Mouse (Mus musculus) left cerebral cortex, adult 18-20 months (tissue): ENCODE results near the gene Mllt1. TPM values are rescaled to one million over a fixed set of nuclear protein-coding genes. Genes with fewer than 3 reads are reported as not detected.

Experiments used
- DNase-seq, 2 experiments: peaks; one replicate each; pipeline ENCODE4 v3.0.0; 2021 to 2022; ENCODE audit warnings: low spot score in 2 of 2, mixed read lengths in 1 of 2
- long read RNA-seq, 2 experiments: library from polyadenylated mRNA; stranded (forward); transcript quantifications; one replicate each; pipeline ENCODE4 v2.0.0; 2021
- total RNA-seq, 2 experiments: library from RNA; stranded (reverse); gene quantifications; 2 replicates each; pipeline ENCODE4 v1.2.3; 2021

The Mllt1 gene
- total RNA-seq: 10 to 100 TPM; 86.7 to 95.8 TPM
- long read RNA-seq, experiment 1, transcript Mllt1-201 (12 exons, 3,636 nt): major isoform, 5 of 105 reads
- long read RNA-seq, experiment 1, partial matches to known transcripts: 17 of 105 reads
- long read RNA-seq, experiment 1, other reads (novel, unspliced or antisense): 83 of 105 reads
- long read RNA-seq, experiment 2, partial matches to known transcripts: 6 of 56 reads
- long read RNA-seq, experiment 2, other reads (novel, unspliced or antisense): 48 of 56 reads

DNA sequence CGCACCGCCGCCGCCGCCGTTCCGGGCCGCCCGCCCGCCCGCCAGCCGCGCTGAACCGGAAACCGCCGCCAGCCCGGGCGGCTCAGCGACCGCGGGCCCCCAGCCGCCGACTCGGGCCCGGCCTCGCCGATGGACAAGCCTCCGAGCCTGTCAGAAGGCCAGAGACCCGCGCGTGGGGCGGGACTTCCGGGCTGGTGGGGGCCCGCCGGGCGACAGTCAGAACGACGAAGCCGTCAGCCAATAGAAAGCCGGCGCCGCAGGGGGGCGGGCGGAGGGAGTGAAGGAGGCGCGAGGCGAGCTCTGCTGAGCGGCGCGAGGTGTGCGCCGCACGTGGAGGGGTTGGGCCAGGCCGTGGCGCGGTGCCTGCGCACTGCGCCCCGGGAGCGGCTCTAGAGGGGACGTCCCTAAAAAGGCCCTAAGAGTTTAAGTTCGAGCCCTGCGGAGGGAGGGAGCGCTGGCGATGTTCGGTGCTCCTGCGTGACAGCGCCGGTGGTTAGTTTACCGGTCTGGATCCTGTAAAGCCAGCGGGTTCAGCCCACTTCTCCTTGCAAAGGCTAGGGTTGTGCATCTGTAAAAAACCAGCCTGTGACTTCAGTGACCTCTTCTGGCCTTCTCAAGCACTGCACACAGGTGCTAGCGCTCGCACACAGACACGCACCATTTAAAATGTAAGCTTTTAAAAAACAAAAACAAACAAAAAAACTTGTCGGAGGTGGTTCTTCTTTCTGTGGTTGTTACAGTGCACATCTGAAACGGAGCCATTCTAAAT lies at the start of gene Mllt1:
Mllt1 (minus strand) TSS at position 53 of the 769 bp plus-strand sequence.
- peak; percentile 99 for DNase-seq

DNA sequence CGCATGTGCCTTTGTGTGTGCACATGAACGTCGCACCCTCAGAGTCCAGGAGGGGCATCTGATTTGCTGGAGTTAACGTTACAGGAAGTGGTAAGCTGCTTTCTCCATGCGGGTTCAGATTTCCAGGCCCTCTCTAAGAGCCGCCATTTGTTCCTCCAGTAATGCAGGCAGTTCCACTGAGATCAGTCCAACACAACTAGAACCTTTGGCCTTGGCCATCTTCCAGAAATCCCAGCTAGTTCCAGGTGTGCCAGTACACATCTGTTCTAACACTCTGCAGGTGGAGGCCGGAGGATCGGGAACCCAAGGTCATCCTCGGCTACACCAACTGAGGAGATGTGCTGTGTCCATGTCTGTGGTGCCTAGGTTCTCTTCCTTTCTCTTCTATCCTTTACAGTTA lies 49.7 kb upstream of the Mllt1 start:
- DNase-seq: no peak

DNA sequence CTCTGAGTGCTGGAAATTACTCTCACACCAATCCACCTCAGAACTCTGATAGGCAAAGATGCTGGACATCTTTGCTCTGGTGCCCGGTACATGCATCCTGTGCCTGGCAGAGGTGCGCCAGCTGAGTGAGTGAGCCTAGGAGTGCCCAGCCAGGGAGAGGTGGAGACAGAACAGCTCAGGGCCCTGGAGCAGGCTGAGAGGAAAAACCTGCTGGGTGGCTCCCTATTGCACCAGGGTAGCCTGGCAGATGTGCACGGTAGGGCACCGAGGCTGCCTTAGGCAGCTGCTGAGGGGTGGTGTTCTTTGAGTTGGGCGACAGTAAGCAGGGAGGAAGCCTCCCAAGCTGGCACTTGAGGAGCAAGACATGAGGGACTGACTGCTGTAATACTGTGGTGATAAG lies 46.8 kb upstream of the Mllt1 start, which contains the start of gene Acer1:
Acer1 (minus strand) TSS at position 114 of the 400 bp plus-strand sequence.
- no peak for DNase-seq

DNA sequence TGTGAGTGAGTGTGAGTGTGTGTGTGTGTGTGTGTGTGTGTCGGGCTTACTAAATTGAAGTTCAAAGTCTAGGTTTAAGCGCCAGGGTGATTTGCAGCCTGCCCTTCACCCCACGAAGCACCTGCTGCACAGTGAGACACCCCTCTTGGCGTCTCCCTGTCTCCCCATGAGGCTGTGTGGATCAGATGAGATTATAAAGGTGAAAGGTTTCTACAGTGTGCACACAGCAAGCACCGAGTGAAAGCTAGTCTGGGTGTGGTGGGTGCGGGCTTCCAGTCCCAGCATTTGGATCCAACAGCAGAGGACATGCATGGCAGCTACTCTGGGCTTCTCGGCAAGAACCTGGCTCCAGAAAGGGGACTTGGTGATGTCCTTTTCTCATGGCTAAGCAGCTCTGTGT lies 45.8 kb upstream of the Mllt1 start:
- no peak for DNase-seq

DNA sequence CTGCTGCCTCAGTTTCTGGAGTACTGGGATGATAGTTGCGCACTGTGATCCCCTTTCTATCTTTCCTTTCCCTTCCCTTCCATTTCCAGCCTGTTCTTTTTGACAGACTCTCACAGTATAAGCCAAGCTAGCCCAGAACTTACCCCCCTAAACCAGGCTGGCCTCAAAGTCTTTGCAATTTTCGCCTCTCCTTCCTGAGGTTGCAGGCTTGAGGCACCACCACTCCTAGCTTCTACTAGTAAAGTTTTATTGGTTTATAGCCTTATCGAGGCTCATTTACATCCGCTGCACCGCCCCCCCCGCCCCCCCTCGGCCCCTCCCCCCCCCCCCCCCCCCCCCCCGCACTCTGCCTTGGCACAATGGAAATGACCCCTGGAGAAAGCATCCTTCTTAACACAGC lies 44.3 kb upstream of the Mllt1 start:
- no peak for DNase-seq

DNA sequence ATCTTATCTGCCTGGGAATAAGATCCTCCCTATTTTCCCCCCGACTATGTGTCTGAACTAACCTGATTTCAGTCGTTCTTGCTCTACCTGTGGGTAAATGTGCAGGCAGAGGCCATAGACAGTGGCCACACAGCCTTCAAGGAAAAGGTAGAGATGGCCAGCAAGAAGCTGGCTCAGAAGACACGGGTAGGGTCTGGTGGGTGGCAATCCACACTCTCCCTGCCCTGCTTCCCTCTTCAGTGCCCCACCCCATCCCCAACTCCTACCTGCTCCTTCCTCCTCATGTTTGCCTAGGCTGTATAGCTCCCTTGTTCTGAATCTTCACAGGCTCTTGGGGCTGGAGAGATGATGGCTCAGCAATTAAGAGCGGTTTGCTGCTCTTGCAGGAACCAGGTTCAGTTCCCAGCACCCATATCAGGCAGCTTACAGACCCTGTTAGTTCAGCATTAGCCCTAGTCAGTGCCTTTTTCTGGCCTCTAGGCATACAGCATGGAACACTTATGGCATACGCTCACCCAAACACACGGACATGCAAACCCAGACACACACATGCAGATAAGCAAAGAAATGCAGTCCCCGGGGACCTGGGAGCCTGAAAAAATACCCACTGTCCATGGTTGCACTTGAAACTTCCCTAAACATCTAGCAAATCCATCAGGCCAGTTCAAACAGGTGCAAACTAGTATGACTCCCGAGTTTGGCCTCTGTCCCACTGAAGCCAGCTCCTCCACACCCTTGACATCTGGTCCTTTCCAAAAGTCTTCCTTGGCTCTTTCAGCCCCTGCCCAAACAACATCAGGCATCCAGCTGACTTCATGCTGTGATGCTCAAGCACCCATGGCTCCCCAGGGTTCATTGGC lies 41.5 kb upstream of the Mllt1 start:
- no peak for DNase-seq

DNA sequence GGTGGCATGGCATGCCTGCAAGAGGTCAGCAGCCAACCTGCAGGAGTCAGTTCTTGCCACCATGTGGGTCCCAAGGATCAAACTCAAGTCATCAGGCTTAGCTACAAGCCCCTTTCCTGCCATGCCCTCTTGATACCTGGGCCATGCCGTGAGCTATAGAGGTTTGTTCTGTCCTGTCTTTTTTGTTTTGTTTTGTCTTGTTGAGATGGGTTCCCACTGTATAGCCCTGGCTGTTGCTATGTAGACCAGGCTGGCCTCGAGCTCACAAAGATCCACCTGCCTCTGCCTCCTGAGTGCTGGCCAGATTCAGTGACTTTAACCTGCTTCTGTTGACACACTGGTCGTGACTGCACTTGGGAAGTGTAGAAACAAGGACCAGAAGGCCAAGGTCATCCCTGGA lies 40.2 kb upstream of the Mllt1 start:
- DNase-seq: no peak

DNA sequence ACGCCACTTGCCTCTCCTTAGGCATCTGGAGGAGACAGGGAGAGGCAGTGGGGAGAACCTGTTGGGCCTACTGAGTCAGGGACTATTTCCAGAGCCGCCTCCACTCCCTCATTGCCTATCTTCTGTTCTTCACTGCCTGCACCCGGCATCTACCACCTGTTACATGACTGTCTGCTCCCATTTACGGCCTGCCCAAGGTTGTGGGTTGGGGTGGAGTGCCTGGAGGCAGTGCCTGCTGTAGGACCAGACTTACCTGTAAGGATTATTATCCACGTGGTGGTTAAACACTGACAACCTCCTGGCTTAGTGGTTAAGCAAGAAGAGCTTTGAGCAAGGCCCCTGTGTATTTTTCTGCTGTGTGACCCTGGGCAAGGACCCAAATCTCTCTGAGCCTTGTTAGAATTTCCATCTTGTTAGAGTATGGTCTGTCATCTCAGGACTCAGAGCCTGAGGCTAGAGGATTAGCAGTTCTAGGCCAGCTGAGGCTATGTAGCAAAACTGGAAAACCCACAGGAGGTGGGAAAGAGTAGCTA lies 39.6 kb upstream of the Mllt1 start:
- no peak for DNase-seq

DNA sequence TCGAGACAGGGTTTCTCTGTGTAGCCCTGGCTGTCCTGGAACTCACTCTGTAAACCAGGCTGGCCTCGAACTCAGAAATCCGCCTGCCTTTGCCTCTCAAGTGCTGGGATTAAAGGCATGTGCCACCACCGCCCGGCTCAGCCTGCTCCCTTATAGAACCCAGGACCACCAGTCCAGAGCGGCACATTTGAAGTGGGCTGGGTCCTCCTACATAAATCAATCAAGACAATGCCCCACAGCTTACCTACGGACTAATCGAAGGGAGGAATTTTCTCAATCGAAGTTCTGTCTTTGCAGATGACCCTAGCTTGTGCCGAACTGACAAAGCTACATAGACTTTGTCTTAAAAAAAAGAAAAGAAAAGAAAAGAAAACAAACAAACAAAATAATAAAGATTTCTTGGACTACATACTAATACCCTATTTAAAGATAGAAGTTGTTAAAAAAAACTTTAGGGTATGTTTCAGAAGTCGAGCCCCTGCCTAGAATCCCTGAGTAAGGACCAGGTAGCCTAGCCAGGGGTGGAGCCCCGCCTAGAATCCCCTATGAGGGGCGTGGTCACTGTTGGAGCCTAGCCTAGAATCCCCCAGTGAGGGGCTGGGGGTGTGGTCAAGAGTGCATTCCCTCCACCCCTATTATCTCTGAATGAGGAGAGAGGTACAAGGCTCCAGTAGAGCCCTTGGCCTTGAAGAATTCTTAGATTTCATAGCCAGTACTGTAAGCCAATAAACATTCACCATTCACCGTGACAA lies 38.9 kb upstream of the Mllt1 start:
- no peak for DNase-seq

DNA sequence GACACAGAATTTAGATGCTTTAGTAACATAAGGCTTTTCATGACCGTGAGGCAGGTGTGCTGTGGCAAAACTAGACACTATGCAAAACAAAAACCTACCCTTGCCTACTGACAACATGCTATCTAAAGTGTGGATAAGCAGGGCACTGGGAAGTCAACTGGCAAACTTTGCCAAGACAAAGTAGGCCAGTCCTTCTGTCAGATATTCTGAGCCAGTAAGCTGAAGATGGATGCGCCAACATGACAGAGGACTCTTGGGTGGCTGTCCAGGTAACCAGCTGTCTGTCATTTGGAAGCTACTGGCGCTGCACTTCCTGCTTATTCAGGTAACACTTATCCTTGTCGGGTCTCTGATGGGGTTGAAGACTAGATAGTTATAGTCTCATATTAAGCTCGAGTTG lies 34.9 kb upstream of the Mllt1 start:
- DNase-seq: no peak

DNA sequence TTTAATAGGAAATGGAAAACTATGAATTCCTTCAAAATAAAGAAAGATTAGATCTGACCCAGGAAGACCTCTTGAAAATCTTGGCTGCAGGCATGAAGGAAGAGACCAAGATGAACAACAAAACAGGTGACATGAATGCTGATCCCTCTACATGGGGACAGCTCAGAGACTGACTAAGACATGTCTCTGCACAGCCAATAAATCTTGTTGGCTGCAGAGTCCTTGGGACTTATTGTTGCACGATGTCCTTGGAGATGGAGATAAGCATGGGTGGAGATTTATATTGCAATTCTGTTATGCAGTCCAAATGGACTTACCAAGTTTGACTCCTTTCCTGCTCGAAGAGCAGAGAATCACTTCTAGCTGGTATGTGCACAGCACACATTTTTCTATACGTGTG lies 34.1 kb upstream of the Mllt1 start:
- DNase-seq: no peak

DNA sequence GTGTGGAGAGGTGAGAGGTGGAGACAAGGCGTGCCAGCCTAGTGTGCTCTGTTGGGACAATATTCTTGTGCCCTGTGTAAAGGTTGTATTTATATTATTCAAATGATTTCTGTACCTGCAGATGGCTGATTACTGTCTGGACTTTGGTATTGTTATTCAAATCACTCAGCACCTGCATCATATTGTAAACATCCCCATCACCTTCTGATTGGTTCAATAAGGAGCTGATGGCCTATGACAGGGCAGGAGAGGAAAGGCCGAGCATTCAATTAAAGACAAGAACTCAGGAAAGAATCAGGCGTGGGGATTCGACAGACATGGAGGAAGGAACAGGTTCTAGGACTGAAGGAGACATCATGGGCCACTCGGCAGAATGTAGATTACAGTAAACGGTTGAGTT lies 28.4 kb upstream of the Mllt1 start:
- no peak for DNase-seq

DNA sequence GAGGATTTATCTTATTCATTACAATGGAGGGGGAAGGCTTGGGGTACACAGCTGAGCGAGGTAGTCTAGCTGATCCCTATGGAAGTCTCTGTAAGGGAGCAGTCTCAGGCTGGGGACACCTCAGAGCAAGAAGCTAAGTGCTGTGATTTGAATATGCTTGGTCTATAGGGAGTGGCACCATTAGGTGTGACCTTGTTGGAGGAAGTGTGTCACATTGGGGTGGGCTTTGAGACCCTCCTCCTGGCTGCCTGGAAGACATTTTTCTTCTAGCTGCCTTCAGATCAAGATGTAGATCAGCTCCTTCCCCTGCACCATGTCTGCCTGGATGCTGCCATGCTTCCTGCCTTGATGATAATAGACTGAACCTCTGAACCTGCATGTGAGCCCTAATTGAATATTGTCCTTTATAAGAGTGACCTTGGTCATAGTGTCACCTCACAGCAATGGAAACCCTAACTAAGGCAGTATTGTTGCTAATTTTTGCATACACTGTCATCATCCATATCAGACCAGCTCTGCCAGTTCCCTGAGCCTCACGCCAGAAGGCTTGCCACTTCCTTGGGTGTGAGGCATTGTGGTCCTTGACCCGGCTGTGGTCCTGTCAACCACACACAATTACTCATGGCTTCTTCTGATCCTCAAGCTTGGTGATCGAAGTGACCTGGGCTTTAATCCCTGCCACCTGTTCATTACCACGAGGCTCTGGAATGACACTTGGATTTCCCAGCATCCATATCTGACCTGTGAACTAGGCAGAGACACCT lies 27.6 kb upstream of the Mllt1 start:
- DNase-seq: no peak

DNA sequence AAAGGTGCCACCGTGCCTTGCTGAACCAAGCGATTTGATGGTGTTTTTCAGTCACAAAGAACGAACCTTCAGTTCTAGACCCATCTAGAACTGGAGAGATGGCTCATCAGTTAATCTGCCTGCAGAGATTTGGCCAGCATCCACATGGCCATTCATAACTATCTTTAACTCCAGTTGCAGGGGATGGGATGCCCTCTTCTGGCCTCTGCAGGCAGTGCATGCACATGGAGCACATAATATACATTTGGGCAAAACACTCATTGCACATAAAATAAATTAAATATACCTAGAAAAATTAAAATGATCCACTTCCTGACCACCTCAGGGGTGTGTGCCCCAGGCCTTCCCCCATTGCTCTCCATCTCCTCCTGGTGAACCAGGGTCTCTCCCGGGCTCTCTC lies 26.7 kb upstream of the Mllt1 start:
- no peak for DNase-seq

DNA sequence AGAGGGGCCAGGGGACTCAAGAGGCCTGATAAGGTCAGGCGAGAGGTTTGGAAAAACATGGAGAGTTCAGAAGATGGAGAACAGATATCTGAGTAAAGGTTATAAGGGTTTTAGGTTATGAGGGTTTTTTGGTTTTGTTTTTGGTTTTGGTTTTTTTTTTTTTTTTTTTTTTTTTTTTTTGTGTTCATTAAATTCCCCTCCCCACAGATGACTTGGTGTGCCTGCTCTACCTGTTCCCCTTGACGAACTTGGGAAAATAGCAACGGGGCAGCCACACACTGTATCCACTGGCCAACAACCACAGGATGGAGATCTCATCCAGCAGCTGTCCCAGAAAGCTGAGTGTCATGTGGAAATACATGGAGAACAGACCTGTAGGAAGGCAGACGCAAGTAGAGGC lies 23.5 kb upstream of the Mllt1 start:
- no peak for DNase-seq

DNA sequence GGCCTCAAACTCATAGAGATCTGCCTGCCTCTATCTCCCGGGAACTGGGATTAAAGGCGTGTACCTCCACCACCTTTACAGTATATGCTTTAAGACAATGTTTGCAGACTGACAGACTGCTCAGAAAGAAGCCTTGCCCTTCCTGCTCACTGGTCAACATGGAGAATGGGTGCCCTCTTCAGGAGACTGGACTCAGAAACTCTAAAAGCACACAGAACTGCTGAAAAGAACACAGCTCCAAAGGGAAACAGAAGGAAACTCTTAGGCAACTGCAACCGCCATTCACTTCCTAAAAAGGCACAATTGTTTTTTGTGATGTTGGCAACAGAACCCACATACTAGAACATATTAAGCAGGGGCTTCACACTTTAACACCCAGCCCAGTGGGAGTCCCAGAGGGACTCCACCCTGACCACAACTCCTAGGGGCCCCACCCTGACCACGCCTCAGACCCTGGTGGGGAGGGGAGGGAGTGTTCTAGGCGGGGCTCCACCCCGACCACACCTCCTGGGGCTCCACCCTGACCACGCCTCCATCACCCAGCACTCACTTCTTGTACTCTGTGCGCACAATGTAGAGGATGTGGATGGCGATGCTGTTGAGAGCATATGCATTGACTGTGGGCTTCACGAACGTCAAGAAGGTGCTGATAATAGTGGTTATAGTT lies 22.7 kb upstream of the Mllt1 start:
- DNase-seq: no peak

DNA sequence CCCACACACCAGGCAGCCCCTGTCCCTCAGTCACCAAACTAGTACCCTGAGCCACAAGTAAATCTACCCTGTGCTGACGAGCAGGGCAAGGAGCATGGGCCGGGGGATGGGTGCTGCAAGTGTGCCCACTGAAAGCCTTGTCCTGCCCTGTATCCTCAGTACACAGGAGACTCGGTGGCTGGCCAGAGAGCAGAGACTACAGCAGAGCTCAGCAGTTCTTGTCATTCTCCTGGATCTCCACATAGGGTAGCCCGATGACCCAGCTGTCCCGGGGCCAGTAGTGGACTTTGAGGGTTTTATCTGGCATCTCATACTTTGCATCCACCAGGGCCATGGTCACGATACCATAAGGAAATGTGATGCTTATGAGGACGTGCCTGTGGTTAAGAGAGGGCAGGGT lies 19.7 kb upstream of the Mllt1 start:
- no peak for DNase-seq

DNA sequence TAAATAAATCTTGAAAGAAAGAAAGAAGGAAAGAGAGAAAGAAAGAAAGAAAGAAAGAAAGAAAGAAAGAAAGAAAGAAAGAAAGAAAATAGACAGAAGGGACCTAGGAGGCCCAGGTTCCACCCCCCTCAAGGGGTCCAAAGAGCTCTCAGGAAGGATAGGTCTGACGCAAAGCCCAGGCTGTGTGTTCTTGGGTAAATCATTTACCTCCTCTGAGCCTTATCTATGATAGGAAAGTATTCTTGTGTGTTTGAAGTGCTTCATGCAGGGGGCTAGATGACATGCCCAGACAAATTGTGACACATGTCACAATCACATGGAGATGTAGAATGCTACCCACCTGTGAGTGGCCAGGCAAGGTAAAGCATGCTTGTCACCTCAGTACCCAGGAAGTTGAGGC lies 17.4 kb upstream of the Mllt1 start:
- DNase-seq: no peak

DNA sequence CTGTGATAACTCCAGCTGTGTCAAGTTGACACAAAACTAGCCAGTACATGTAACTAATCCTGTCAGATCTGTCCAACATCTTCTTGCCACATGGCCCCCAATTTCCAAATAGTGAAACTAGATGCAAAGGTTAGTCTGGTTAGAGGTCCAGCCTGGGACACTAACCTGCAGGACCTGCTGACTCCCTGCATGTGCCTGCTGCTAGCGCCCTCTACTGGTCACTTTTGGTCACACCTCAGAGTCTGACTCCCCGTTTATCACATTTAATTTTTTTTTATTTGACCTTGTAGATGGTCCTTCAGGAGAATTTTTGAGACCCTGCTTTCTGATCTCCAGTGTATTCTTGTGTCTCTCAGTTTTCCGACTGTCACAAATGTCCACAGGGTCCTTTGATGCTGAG lies 15.7 kb upstream of the Mllt1 start:
- DNase-seq: peak; percentile 22 to 63

DNA sequence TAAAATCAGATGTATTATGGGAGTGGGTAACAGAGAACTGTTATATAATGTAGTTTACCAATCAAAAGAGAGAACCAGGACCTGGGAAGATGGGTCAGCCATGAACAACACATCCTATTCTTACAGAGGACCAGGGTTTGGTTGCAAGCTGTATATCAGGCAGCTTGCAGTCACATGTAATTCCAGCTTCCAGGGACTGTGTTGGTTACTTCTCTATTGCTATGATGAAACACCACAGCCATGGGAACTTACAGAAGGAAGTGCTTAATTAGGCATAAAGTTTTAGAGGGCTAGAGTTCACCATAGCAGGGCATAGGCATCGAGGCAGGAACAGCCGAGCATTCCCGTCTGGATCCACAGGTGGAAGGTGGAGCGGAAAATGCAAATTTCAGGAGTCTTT lies 3.5 kb upstream of the Mllt1 start:
- no peak for DNase-seq
